Mouse (Mus musculus) C2C12 (cell line): ENCODE measurements at regions not wholly inside any gene's neighbourhood (a gene's known extent, or its start where the extent isn't known, plus 50 kb on each side); places are given as distances from the start of the nearest gene placed in this dataset.

Experiments
- CEBPB ChIP-seq: IDR thresholded peaks from one replicate; pipeline ENCODE4 v1.6.1; 2011; ENCODE audit warnings: low read depth, mild to moderate bottlenecking, control low read depth, moderate library complexity
- CTCF ChIP-seq: IDR thresholded peaks from one replicate; pipeline ENCODE4 v1.5.1; 2011; ENCODE audit not compliant: control insufficient read depth, insufficient read depth, insufficient read length
- MAX ChIP-seq: IDR thresholded peaks from one replicate; pipeline ENCODE4 v1.6.1; 2011; ENCODE audit warnings: mild to moderate bottlenecking, control low read depth
- MYOD1 ChIP-seq: IDR thresholded peaks from one replicate; pipeline ENCODE4 v1.6.1; 2011; ENCODE audit warnings: low read depth; ENCODE audit not compliant: control insufficient read depth, insufficient read length
- USF1 ChIP-seq: IDR thresholded peaks from one replicate; pipeline ENCODE4 v1.6.1; 2011; ENCODE audit warnings: low read depth, mild to moderate bottlenecking, control low read depth, moderate library complexity

GRCm38 (mm10) chr6:147741446-147741845, 265.8 kb downstream of the Ccdc91 start:
- no peak for TF ChIP-seq CTCF
- peak; percentile 89 for TF ChIP-seq CEBPB
- TF ChIP-seq MYOD1: no peak
- TF ChIP-seq MAX: peak; percentile 53
- TF ChIP-seq USF1: no peak
